Comparison of ENCODE assay signal across 10 mouse cellular contexts in the genomic region with DNA sequence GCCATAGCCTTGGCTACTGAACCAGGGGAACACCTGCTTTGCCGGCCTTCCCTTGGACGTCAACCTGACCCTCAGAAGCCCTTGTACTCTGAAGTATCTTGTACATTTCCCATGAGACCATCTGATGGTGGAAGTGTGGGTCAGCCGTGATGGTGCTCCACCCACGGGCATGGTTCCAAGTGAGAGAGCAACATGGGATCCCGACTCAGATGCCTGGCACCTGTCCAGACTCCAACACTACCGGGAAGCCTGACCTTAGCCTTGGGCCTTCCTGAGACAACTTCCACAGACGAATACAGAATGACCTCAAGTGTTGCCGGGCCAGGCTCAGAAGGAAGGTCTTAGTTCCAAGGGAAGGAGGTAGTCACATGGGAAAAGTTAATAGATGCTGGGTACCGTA.
DNase-seq lines count a peak whose midpoint lies in the region.
"Had no signal": no experiment of that assay in that cellular context is flagged by ENCODE, and none has a peak within 500 bp of the region (broad histone marks: within the 10 kb centered on the region; RNA-seq: fewer than 3 reads in every experiment).

No protein-coding gene starts in this region.

- intact Hi-C loops in left cerebral cortex, postnatal 4 days (cut with DNase I) = loop anchor here (10.0 kb wide), 1 partner anchor 140 kb away; no protein-coding TSS in a partner anchor
- intact Hi-C loops in heart, postnatal 36 days (cut with DNase I) = no loop called here
- intact Hi-C loops in left cerebral cortex, postnatal 14 days (cut with DNase I) = no loop called here

- DNase-seq in left cerebral cortex, postnatal 4 days = peak; percentile 27
- no peak for DNase-seq in left cerebral cortex, adult 9 months (ENCODE audit: low spot score in 2 of 2)
- peak; percentile 81 for DNase-seq in adrenal gland, postnatal 14 days
- DNase-seq in heart, postnatal 36 days = peak; percentile 64 to 67
- DNase-seq in lung, postnatal 14 days = peak; percentile 14
- no peak for DNase-seq in left cerebral cortex, postnatal 14 days (ENCODE audit: low spot score in 2 of 2)
- DNase-seq in T-cell, adult 2 months (ENCODE audit: low spot score) = no peak
- DNase-seq in thymus, postnatal 10 days (ENCODE audit: low spot score in 2 of 2) = no peak
- DNase-seq: layer of hippocampus, adult 9-11 months; liver, embryonic 13.5 days had no signal

Comparison
In these comparisons a context has a peak if more than half of its experiments do, and no peak if none do; other contexts are left out.
1. DNase-seq: peak in left cerebral cortex, postnatal 4 days (single experiment), adrenal gland, postnatal 14 days (single experiment), heart, postnatal 36 days (2 of 2) and lung, postnatal 14 days (single experiment); none in left cerebral cortex, adult 9 months (0 of 2), left cerebral cortex, postnatal 14 days (0 of 2), T-cell, adult 2 months (single experiment) and thymus, postnatal 10 days (0 of 2).